Mouse (Mus musculus): ENCODE measurements around the gene Stoml3. TPM values are rescaled to one million over a fixed set of nuclear protein-coding genes. Genes with fewer than 3 reads are reported as not detected.

Stoml3 gene
- polyA plus RNA-seq, 1 experiment from 2014 or later = 0.17 TPM

DNA sequence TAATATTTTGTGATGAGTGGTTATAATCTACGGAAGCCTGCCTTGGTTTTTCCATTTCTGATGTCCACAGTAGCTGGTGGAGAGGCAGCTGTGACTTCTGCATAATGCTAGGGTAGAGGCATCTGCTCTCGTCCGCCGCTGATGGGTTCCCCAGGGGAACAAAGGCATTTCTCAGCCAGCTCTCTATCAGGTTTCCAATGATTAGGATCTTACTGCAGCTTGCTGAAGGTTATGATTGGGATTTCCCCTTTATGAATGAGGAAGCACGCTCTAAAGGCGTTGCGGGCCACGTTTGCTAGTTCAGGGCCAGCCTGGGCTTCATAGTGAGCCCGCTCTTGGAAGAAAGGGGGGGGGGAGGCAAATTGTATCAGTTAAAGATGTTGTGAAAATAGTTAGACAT, 22.0 kb upstream of the Stoml3 start:
- Histone ChIP-seq H3K4me3 (ENCODE audit: low read depth, low read length) (no peak overlapping the region), H3K9me3 (replicated peaks; ENCODE audit: control insufficient read depth, low read length) (no peaks in the 10 kb centered on the region), H3K9ac (ENCODE audit: low read depth, low read length) (no peak overlapping the region), H3K36me3 (ENCODE audit: control insufficient read depth, insufficient read depth, low read length) (no peaks in the 10 kb centered on the region; the same call in none of the 2 replicates), H3K27ac (ENCODE audit: low read depth, low read length) (no peak overlapping the region), H3K4me1 (ENCODE audit: control insufficient read depth, insufficient read depth, low read length) (peaks cover 21% of the 10 kb centered on the region), H3K27me3 (ENCODE audit: control insufficient read depth, insufficient read depth, low read length) (no peaks in the 10 kb centered on the region), H3K4me2 (peak overlapping the region; percentile 66; the same call in 1 of the 2 replicates)
- 72% methylated on average over 9 of the region's 9 CpGs for WGBS (ENCODE audit: insufficient replicate concordance)
- ATAC-seq (replicated peaks; ENCODE audit: insufficient number of reproducible peaks, low FRiP score, low TSS enrichment) = no peak

DNA sequence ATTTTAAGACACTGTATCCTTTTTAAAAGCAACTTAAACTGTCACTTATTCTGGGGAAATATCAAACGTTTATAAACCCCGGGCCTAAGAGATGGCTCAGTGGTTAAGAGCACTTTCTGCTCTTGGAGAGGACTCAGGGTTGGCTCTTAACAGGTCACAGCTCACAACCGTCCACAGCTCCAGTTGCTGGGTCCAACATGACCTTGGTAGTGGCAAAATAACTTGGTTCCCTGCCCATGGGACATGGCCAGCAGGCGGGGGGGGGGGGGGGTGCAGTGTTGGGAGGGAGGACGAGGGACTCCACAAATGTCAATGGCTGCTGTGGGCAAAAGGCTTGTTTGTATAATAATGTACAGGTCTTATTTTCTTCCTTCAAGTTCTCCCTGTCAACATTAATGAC, 21.1 kb upstream of the Stoml3 start:
- no peak overlapping the region for H3K27ac ChIP-seq (ENCODE audit: low read depth, low read length)
- H3K36me3 ChIP-seq (ENCODE audit: control insufficient read depth, insufficient read depth, low read length) = peaks cover 2% of the 10 kb centered on the region
- H3K9ac ChIP-seq (ENCODE audit: low read depth, low read length) = no peak overlapping the region
- WGBS (ENCODE audit: insufficient replicate concordance) = 74% methylated on average over 5 of the region's 5 CpGs
- H3K4me1 ChIP-seq (ENCODE audit: control insufficient read depth, insufficient read depth, low read length) = peaks cover 18% of the 10 kb centered on the region
- H3K4me3 ChIP-seq (ENCODE audit: low read depth, low read length) = no peak overlapping the region
- no peak for ATAC-seq (replicated peaks; ENCODE audit: insufficient number of reproducible peaks, low FRiP score, low TSS enrichment)
- H3K4me2 ChIP-seq = no peak overlapping the region
- no peaks in the 10 kb centered on the region for H3K27me3 ChIP-seq (ENCODE audit: control insufficient read depth, insufficient read depth, low read length)
- H3K9me3 ChIP-seq (replicated peaks; ENCODE audit: control insufficient read depth, low read length) = no peaks in the 10 kb centered on the region

DNA sequence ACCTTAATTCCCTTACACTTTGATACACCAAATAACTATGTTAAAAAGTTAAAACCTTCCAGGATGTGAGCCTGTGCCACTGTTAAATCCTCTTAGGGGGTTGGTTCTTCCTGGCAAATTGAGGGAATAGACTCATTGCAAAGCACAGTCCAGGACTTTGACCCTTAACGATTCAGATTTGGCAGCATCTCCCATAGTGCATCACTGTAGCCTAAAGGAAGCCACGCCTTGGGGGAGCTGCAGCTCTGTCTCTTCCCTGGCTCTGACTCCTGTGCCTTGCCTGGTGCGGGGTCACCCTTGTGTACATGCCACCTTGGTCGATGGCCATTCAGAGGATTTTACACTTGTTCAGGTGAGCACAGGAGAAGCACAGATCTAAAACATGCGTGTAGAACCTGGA, 18.8 kb upstream of the Stoml3 start:
- Histone ChIP-seq H3K36me3 (ENCODE audit: control insufficient read depth, insufficient read depth, low read length) (peaks cover 11% of the 10 kb centered on the region), H3K27me3 (ENCODE audit: control insufficient read depth, insufficient read depth, low read length) (no peaks in the 10 kb centered on the region), H3K4me1 (ENCODE audit: control insufficient read depth, insufficient read depth, low read length) (peaks cover 18% of the 10 kb centered on the region), H3K4me2 (no peak overlapping the region), H3K27ac (ENCODE audit: low read depth, low read length) (no peak overlapping the region), H3K9ac (ENCODE audit: low read depth, low read length) (no peak overlapping the region), H3K4me3 (ENCODE audit: low read depth, low read length) (no peak overlapping the region), H3K9me3 (replicated peaks; ENCODE audit: control insufficient read depth, low read length) (no peaks in the 10 kb centered on the region)
- no peak for ATAC-seq (replicated peaks; ENCODE audit: insufficient number of reproducible peaks, low FRiP score, low TSS enrichment)
- whole genome bisulfite sequencing (ENCODE audit: insufficient replicate concordance) = 95% methylated on average over 5 of the region's 5 CpGs

DNA sequence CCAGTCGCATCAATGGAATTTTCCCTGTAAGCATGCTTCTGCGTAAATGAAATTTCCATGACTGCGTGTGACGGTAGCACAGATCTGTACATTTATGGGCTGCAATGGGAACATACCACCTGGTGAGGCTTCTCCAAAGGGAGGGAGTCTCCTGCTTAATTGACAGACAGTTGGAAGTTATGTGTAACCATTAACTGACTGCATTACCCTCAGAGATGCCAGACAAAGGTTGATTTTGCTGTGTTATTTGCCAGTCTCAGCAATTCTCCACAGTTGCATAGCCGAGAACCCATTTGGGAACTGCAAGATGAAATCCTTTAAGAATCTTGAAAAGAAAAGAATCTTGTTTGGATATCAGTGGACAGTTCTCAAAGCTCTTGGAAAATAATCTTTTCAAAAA, 16.4 kb upstream of the Stoml3 start:
- no peak for ATAC-seq (replicated peaks; ENCODE audit: insufficient number of reproducible peaks, low FRiP score, low TSS enrichment)
- peaks cover 4% of the 10 kb centered on the region; the same call in 1 of the 2 replicates for H3K4me1 ChIP-seq (ENCODE audit: control insufficient read depth, insufficient read depth, low read length)
- no peak overlapping the region for H3K4me2 ChIP-seq
- H3K36me3 ChIP-seq (ENCODE audit: control insufficient read depth, insufficient read depth, low read length) = peaks cover 23% of the 10 kb centered on the region
- no peak overlapping the region for H3K4me3 ChIP-seq (ENCODE audit: low read depth, low read length)
- H3K9ac ChIP-seq (ENCODE audit: low read depth, low read length) = no peak overlapping the region
- no peaks in the 10 kb centered on the region for H3K27me3 ChIP-seq (ENCODE audit: control insufficient read depth, insufficient read depth, low read length)
- H3K27ac ChIP-seq (ENCODE audit: low read depth, low read length) = no peak overlapping the region
- 94% methylated on average over 5 of the region's 5 CpGs for WGBS (ENCODE audit: insufficient replicate concordance)
- H3K9me3 ChIP-seq (replicated peaks; ENCODE audit: control insufficient read depth, low read length) = no peaks in the 10 kb centered on the region

DNA sequence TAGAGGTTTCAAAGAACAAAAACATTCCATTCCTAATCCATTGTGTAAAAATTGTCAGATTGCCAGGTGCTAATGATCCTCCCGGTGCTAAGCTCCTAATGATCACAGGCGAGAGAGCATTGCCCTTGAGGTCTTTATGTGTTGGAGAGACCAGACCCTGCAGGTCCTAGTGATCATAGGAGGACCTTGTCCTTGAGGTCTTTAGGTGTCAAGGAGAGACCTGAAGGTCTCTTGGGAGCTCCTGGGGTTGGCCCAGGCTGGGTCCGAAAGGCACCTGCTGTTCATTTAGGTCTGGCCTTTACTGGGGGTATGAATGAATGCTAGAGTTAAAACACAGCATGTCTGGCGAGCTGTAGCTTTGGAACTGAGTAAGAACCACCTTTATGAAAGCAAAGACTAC, 14.3 kb upstream of the Stoml3 start:
- no peak for ATAC-seq (replicated peaks; ENCODE audit: insufficient number of reproducible peaks, low FRiP score, low TSS enrichment)
- WGBS (ENCODE audit: insufficient replicate concordance) = 77% methylated on average over 4 of the region's 4 CpGs

DNA sequence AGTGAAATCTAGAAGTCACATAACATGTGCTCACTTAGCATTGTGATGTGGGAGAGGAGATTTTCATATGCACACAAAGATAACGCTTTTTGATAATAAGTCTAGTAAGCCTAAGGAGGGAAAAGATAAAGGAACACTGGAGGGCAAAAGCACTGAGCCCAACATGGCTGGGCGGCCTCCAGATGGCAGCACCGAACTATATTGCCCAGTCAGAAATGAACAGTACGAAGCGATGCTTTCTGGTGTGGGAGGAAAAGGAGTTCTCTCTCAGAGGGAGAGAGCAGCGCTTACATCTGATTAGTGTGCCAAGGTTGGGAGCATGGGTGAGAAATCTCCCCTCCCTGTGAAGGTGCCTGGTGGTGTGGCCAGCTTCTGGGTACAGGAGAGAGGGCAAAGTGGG, 12.6 kb upstream of the Stoml3 start:
- 56% methylated on average over 6 of the region's 6 CpGs for WGBS (ENCODE audit: insufficient replicate concordance)
- Histone ChIP-seq H3K4me1 (ENCODE audit: control insufficient read depth, insufficient read depth, low read length) (no peaks in the 10 kb centered on the region), H3K4me3 (ENCODE audit: low read depth, low read length) (no peak overlapping the region), H3K4me2 (no peak overlapping the region), H3K27me3 (ENCODE audit: control insufficient read depth, insufficient read depth, low read length) (no peaks in the 10 kb centered on the region), H3K9me3 (replicated peaks; ENCODE audit: control insufficient read depth, low read length) (no peaks in the 10 kb centered on the region), H3K9ac (ENCODE audit: low read depth, low read length) (no peak overlapping the region), H3K27ac (ENCODE audit: low read depth, low read length) (no peak overlapping the region), H3K36me3 (ENCODE audit: control insufficient read depth, insufficient read depth, low read length) (peaks cover 46% of the 10 kb centered on the region)
- no peak for ATAC-seq (replicated peaks; ENCODE audit: insufficient number of reproducible peaks, low FRiP score, low TSS enrichment)

More for the DNA sequence above, 14.3 kb upstream of the Stoml3 start:
- Histone ChIP-seq H3K4me2 (no peak overlapping the region), H3K9me3 (replicated peaks; ENCODE audit: control insufficient read depth, low read length) (no peaks in the 10 kb centered on the region), H3K4me3 (ENCODE audit: low read depth, low read length) (no peak overlapping the region), H3K27me3 (ENCODE audit: control insufficient read depth, insufficient read depth, low read length) (no peaks in the 10 kb centered on the region), H3K27ac (ENCODE audit: low read depth, low read length) (no peak overlapping the region), H3K36me3 (ENCODE audit: control insufficient read depth, insufficient read depth, low read length) (peaks cover 40% of the 10 kb centered on the region), H3K4me1 (ENCODE audit: control insufficient read depth, insufficient read depth, low read length) (no peaks in the 10 kb centered on the region), H3K9ac (ENCODE audit: low read depth, low read length) (no peak overlapping the region)

DNA sequence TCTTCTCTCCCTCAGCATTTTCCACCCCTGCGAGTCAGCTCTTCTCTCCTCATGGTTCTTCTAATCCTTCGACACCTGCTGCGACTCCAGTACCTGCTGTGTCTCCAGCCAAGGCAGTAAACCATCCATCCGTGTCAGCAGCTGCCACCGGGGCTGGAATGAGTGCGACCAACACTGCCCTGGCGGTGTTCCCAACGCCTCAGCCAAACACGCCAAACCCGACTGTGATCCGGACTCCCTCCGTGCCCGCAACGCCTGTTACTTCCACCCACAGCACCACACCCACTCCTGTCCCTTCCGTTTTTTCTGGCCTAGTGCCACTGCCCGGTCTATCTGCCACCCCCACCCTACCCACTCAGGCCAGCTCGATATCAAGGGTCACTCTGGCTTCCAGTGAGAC, 11.0 kb upstream of the Stoml3 start:
- ATAC-seq (replicated peaks; ENCODE audit: insufficient number of reproducible peaks, low FRiP score, low TSS enrichment) = no peak
- Histone ChIP-seq H3K4me3 (ENCODE audit: low read depth, low read length) (no peak overlapping the region), H3K9ac (ENCODE audit: low read depth, low read length) (no peak overlapping the region), H3K4me1 (ENCODE audit: control insufficient read depth, insufficient read depth, low read length) (no peaks in the 10 kb centered on the region), H3K27me3 (ENCODE audit: control insufficient read depth, insufficient read depth, low read length) (no peaks in the 10 kb centered on the region), H3K4me2 (no peak overlapping the region), H3K27ac (ENCODE audit: low read depth, low read length) (no peak overlapping the region), H3K36me3 (ENCODE audit: control insufficient read depth, insufficient read depth, low read length) (peaks cover 51% of the 10 kb centered on the region), H3K9me3 (replicated peaks; ENCODE audit: control insufficient read depth, low read length) (no peaks in the 10 kb centered on the region)
- WGBS (ENCODE audit: insufficient replicate concordance) = 92% methylated on average over 17 of the region's 17 CpGs

DNA sequence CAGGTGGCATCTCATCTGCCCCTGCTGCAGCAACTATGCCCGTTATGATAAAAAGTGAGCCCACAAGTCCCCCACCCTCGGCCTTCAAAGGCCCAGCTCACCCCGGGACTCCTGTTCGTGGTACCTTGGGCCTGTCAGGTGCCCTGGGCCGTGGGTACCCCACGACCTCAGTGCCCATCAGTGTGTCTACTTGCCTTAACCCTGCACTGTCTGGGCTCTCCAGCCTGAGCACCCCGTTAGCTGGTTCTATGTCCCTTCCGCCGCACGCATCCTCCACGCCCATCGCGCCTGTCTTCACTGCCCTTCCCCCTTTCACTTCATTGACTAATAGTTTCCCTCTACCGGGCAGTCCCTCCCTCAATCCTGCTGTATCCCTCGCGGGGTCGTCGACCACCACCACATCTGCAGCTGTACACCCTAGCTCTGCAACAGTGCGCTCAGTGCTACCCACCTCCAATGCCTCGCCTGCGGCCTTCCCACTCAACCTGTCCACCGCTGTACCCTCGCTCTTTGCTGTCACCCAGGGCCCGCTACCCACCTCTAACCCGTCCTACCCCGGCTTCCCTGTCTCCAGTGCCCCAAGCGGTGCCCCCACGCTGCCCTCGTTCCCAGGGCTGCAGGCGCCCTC, 9.9 kb upstream of the Stoml3 start:
- Histone ChIP-seq H3K4me2 (no peak overlapping the region), H3K4me1 (ENCODE audit: control insufficient read depth, insufficient read depth, low read length) (no peaks in the 10 kb centered on the region), H3K27ac (ENCODE audit: low read depth, low read length) (no peak overlapping the region), H3K9me3 (replicated peaks; ENCODE audit: control insufficient read depth, low read length) (no peaks in the 10 kb centered on the region), H3K36me3 (ENCODE audit: control insufficient read depth, insufficient read depth, low read length) (peaks cover 46% of the 10 kb centered on the region), H3K4me3 (ENCODE audit: low read depth, low read length) (no peak overlapping the region), H3K9ac (ENCODE audit: low read depth, low read length) (no peak overlapping the region), H3K27me3 (ENCODE audit: control insufficient read depth, insufficient read depth, low read length) (no peaks in the 10 kb centered on the region)
- WGBS (ENCODE audit: insufficient replicate concordance) = 94% methylated on average over 30 of the region's 30 CpGs
- peak; percentile 52; the same call in 1 of the 2 replicates for ATAC-seq (replicated peaks; ENCODE audit: insufficient number of reproducible peaks, low FRiP score, low TSS enrichment)

DNA sequence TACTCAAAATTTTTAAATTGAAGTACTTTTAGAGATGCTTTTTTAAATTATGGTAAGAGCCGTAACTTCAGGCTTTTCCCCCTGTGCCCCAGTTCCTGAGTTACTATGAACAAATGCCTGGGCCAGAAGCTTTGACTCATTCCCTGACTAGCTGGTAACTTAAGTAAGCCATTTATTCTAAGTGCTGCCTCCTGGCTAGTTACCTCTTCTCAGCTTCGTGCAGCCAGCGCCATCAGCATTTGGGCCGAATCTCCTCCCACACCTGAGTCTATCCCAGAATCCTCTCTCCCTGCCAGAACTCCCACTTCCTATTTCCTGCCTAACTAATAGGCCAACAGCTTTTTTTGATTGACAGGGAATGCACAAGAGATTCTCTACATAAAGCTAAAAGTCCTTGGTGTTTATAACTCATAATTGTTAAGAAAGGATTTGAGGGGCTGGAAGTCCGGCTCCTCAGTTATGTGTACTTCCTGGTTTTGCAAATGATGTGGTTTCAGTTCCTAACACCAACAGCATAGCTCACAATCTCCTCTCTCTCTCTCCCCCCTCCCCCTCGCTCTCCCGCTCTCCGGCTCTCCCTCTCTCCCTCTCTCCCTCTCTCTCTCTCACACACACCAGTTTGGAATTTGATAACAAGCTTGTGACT, 4.9 kb upstream of the Stoml3 start:
- no peak overlapping the region for H3K9ac ChIP-seq (ENCODE audit: low read depth, low read length)
- H3K27ac ChIP-seq (ENCODE audit: low read depth, low read length) = 0 out of 2 replicates have a peak overlapping the region, but pooled peaks have one; percentile 29
- H3K4me2 ChIP-seq = no peak overlapping the region
- no peaks in the 10 kb centered on the region for H3K27me3 ChIP-seq (ENCODE audit: control insufficient read depth, insufficient read depth, low read length)
- H3K4me3 ChIP-seq (ENCODE audit: low read depth, low read length) = no peak overlapping the region
- peaks cover 16% of the 10 kb centered on the region; the same call in 1 of the 2 replicates for H3K4me1 ChIP-seq (ENCODE audit: control insufficient read depth, insufficient read depth, low read length)
- H3K36me3 ChIP-seq (ENCODE audit: control insufficient read depth, insufficient read depth, low read length) = peaks cover 20% of the 10 kb centered on the region
- no peak for ATAC-seq (replicated peaks; ENCODE audit: insufficient number of reproducible peaks, low FRiP score, low TSS enrichment)
- no peaks in the 10 kb centered on the region for H3K9me3 ChIP-seq (replicated peaks; ENCODE audit: control insufficient read depth, low read length)
- WGBS (ENCODE audit: insufficient replicate concordance) = 82% methylated on average over 8 of the region's 8 CpGs

Data from heart, embryonic 11.5 days (tissue).